Mouse (Mus musculus): ENCODE measurements around the gene Icam1. TPM values are rescaled to one million over a fixed set of nuclear protein-coding genes. Genes with fewer than 3 reads are reported as not detected.
A peak's percentile ranks its signal among the peaks of the same experiment; 100 is the strongest.

The Icam1 gene
- polyA plus RNA-seq, 1 experiment from 2014 or later, result 18.0 TPM

GRCm38 (mm10) chr9:21016331-21017176, 769 bp downstream of the Icam1 start:
- H3K4me1 ChIP-seq (ENCODE audit: insufficient read depth, low read length), result peaks cover 22% of the 10 kb centered on the region; the same call in 1 of the 2 replicates
- WGBS, result 5% methylated on average over 17 of the region's 17 CpGs
- H3K27ac ChIP-seq (ENCODE audit: low read length), result no peak overlapping the region
- H3K4me2 ChIP-seq (replicated peaks; ENCODE audit: low read depth, low read length), result peak overlapping the region; percentile 65
- H3K4me3 ChIP-seq (ENCODE audit: low read length), result peak overlapping the region; percentile 41
- peak overlapping the region; percentile 22; the same call in 1 of the 2 replicates for H3K9ac ChIP-seq (replicated peaks; ENCODE audit: low read length)
- no peak for ATAC-seq (ENCODE audit: low FRiP score, low TSS enrichment)
- no peaks in the 10 kb centered on the region for H3K36me3 ChIP-seq (ENCODE audit: insufficient read depth, low read length)
- H3K9me3 ChIP-seq (ENCODE audit: low read length), result no peaks in the 10 kb centered on the region
- peaks cover 23% of the 10 kb centered on the region for H3K27me3 ChIP-seq (ENCODE audit: insufficient read depth, low read length)

- H3K27me3 ChIP-seq (ENCODE audit: insufficient read depth, low read length), result peaks cover 23% of the 10 kb centered on the region
- no peaks in the 10 kb centered on the region for H3K9me3 ChIP-seq (ENCODE audit: low read length)
- H3K4me2 ChIP-seq (replicated peaks; ENCODE audit: low read depth, low read length), result peak overlapping the region; percentile 65
- H3K27ac ChIP-seq (ENCODE audit: low read length), result no peak overlapping the region
- no peak for ATAC-seq (ENCODE audit: low FRiP score, low TSS enrichment)
- H3K4me3 ChIP-seq (ENCODE audit: low read length), result peak overlapping the region; percentile 41
- 36% methylated on average over 4 of the region's 4 CpGs for WGBS
- H3K9ac ChIP-seq (replicated peaks; ENCODE audit: low read length), result no peak overlapping the region
- peaks cover 20% of the 10 kb centered on the region; the same call in 1 of the 2 replicates for H3K4me1 ChIP-seq (ENCODE audit: insufficient read depth, low read length)
- no peaks in the 10 kb centered on the region for H3K36me3 ChIP-seq (ENCODE audit: insufficient read depth, low read length)
Observed at GRCm38 (mm10) chr9:21017177-21017575, 1.4 kb downstream of the Icam1 start.

GRCm38 (mm10) chr9:21018600-21018999, 2.8 kb downstream of the Icam1 start:
- 73% methylated on average over 2 of the region's 2 CpGs for WGBS
- Histone ChIP-seq H3K4me1 (ENCODE audit: insufficient read depth, low read length) (peaks cover 18% of the 10 kb centered on the region; the same call in 1 of the 2 replicates), H3K27ac (ENCODE audit: low read length) (no peak overlapping the region), H3K9ac (replicated peaks; ENCODE audit: low read length) (no peak overlapping the region), H3K36me3 (ENCODE audit: insufficient read depth, low read length) (no peaks in the 10 kb centered on the region), H3K27me3 (ENCODE audit: insufficient read depth, low read length) (peaks cover 23% of the 10 kb centered on the region), H3K9me3 (ENCODE audit: low read length) (no peaks in the 10 kb centered on the region), H3K4me2 (replicated peaks; ENCODE audit: low read depth, low read length) (no peak overlapping the region), H3K4me3 (ENCODE audit: low read length) (no peak overlapping the region)
- no peak for ATAC-seq (ENCODE audit: low FRiP score, low TSS enrichment)

- no peak overlapping the region for H3K4me2 ChIP-seq (replicated peaks; ENCODE audit: low read depth, low read length)
- H3K9ac ChIP-seq (replicated peaks; ENCODE audit: low read length), result no peak overlapping the region
- 80% methylated on average over 3 of the region's 3 CpGs for WGBS
- H3K27ac ChIP-seq (ENCODE audit: low read length), result no peak overlapping the region
- no peaks in the 10 kb centered on the region for H3K36me3 ChIP-seq (ENCODE audit: insufficient read depth, low read length)
- H3K4me1 ChIP-seq (ENCODE audit: insufficient read depth, low read length), result 0 out of 2 replicates have a peak, but pooled peaks cover 4% of the 10 kb centered on the region
- no peak overlapping the region for H3K4me3 ChIP-seq (ENCODE audit: low read length)
- no peak for ATAC-seq (ENCODE audit: low FRiP score, low TSS enrichment)
- peaks cover 16% of the 10 kb centered on the region for H3K27me3 ChIP-seq (ENCODE audit: insufficient read depth, low read length)
- no peaks in the 10 kb centered on the region for H3K9me3 ChIP-seq (ENCODE audit: low read length)
Observed at GRCm38 (mm10) chr9:21021363-21021762, 5.6 kb downstream of the Icam1 start.

- WGBS, result 59% methylated on average over 6 of the region's 6 CpGs
Observed at GRCm38 (mm10) chr9:21022288-21022687, 6.5 kb downstream of the Icam1 start.

GRCm38 (mm10) chr9:21022726-21023125, 6.9 kb downstream of the Icam1 start:
- 94% methylated on average over 1 of the region's 1 CpGs for WGBS

More at GRCm38 (mm10) chr9:21022288-21022687, 6.5 kb downstream of the Icam1 start:
- no peak overlapping the region for H3K4me2 ChIP-seq (replicated peaks; ENCODE audit: low read depth, low read length)
- no peak overlapping the region for H3K9ac ChIP-seq (replicated peaks; ENCODE audit: low read length)
- no peak overlapping the region for H3K27ac ChIP-seq (ENCODE audit: low read length)
- no peak for ATAC-seq (ENCODE audit: low FRiP score, low TSS enrichment)
- H3K4me3 ChIP-seq (ENCODE audit: low read length), result no peak overlapping the region
- H3K4me1 ChIP-seq (ENCODE audit: insufficient read depth, low read length), result no peaks in the 10 kb centered on the region
- H3K36me3 ChIP-seq (ENCODE audit: insufficient read depth, low read length), result no peaks in the 10 kb centered on the region
- peaks cover 8% of the 10 kb centered on the region for H3K27me3 ChIP-seq (ENCODE audit: insufficient read depth, low read length)
- no peaks in the 10 kb centered on the region for H3K9me3 ChIP-seq (ENCODE audit: low read length)

GRCm38 (mm10) chr9:21025258-21025810, 9.5 kb downstream of the Icam1 start:
- 0 out of 2 replicates have a peak, but pooled peaks cover 4% of the 10 kb centered on the region for H3K27me3 ChIP-seq (ENCODE audit: insufficient read depth, low read length)
- no peaks in the 10 kb centered on the region for H3K9me3 ChIP-seq (ENCODE audit: low read length)
- 67% methylated on average over 19 of the region's 19 CpGs for WGBS
- H3K4me1 ChIP-seq (ENCODE audit: insufficient read depth, low read length), result peaks cover 9% of the 10 kb centered on the region
- H3K4me2 ChIP-seq (replicated peaks; ENCODE audit: low read depth, low read length), result no peak overlapping the region
- no peak for ATAC-seq (ENCODE audit: low FRiP score, low TSS enrichment)
- H3K4me3 ChIP-seq (ENCODE audit: low read length), result no peak overlapping the region
- H3K36me3 ChIP-seq (ENCODE audit: insufficient read depth, low read length), result no peaks in the 10 kb centered on the region
- H3K27ac ChIP-seq (ENCODE audit: low read length), result no peak overlapping the region
- H3K9ac ChIP-seq (replicated peaks; ENCODE audit: low read length), result no peak overlapping the region

More at GRCm38 (mm10) chr9:21022726-21023125, 6.9 kb downstream of the Icam1 start:
- Histone ChIP-seq H3K4me1 (ENCODE audit: insufficient read depth, low read length) (no peaks in the 10 kb centered on the region), H3K4me3 (ENCODE audit: low read length) (no peak overlapping the region), H3K36me3 (ENCODE audit: insufficient read depth, low read length) (no peaks in the 10 kb centered on the region), H3K27ac (ENCODE audit: low read length) (no peak overlapping the region), H3K27me3 (ENCODE audit: insufficient read depth, low read length) (peaks cover 4% of the 10 kb centered on the region), H3K9me3 (ENCODE audit: low read length) (no peaks in the 10 kb centered on the region), H3K9ac (replicated peaks; ENCODE audit: low read length) (no peak overlapping the region), H3K4me2 (replicated peaks; ENCODE audit: low read depth, low read length) (no peak overlapping the region)
- no peak for ATAC-seq (ENCODE audit: low FRiP score, low TSS enrichment)

GRCm38 (mm10) chr9:21026849-21027248, 11.1 kb downstream of the Icam1 start:
- Histone ChIP-seq H3K9me3 (ENCODE audit: low read length) (no peaks in the 10 kb centered on the region), H3K9ac (replicated peaks; ENCODE audit: low read length) (peak overlapping the region; percentile 19; the same call in 1 of the 2 replicates)

GRCm38 (mm10) chr9:21027774-21028290, 12.0 kb downstream of the Icam1 start:
- Histone ChIP-seq H3K27me3 (ENCODE audit: insufficient read depth, low read length) (peaks cover 15% of the 10 kb centered on the region), H3K9me3 (ENCODE audit: low read length) (no peaks in the 10 kb centered on the region), H3K36me3 (ENCODE audit: insufficient read depth, low read length) (no peaks in the 10 kb centered on the region), H3K4me3 (ENCODE audit: low read length) (no peak overlapping the region), H3K4me2 (replicated peaks; ENCODE audit: low read depth, low read length) (no peak overlapping the region), H3K4me1 (ENCODE audit: insufficient read depth, low read length) (peaks cover 28% of the 10 kb centered on the region), H3K9ac (replicated peaks; ENCODE audit: low read length) (no peak overlapping the region), H3K27ac (ENCODE audit: low read length) (no peak overlapping the region)
- no peak for ATAC-seq (ENCODE audit: low FRiP score, low TSS enrichment)
- 58% methylated on average over 8 of the region's 8 CpGs for WGBS

More at GRCm38 (mm10) chr9:21026849-21027248, 11.1 kb downstream of the Icam1 start:
- Histone ChIP-seq H3K36me3 (ENCODE audit: insufficient read depth, low read length) (no peaks in the 10 kb centered on the region), H3K4me1 (ENCODE audit: insufficient read depth, low read length) (peaks cover 19% of the 10 kb centered on the region), H3K27ac (ENCODE audit: low read length) (no peak overlapping the region), H3K4me2 (replicated peaks; ENCODE audit: low read depth, low read length) (no peak overlapping the region), H3K4me3 (ENCODE audit: low read length) (no peak overlapping the region), H3K27me3 (ENCODE audit: insufficient read depth, low read length) (peaks cover 6% of the 10 kb centered on the region)
- no peak for ATAC-seq (ENCODE audit: low FRiP score, low TSS enrichment)
- WGBS, result 75% methylated on average over 12 of the region's 12 CpGs

Data from kidney, embryonic 16.5 days (tissue).